Mouse (Mus musculus) C2C12 (cell line): ENCODE results near the gene Ubfd1. TPM values are rescaled to one million over a fixed set of nuclear protein-coding genes. Genes with fewer than 3 reads are reported as not detected.
A peak's percentile ranks its signal among the peaks of the same experiment; 100 is the strongest.

ENCODE experiments used
- H3K27me3 ChIP-seq: one replicate; pipeline ENCODE4 v1.6.1; 2011; ENCODE audit not compliant: control insufficient read depth, insufficient read depth, insufficient read length
- H3K36me3 ChIP-seq: one replicate; pipeline ENCODE4 v1.6.1; 2011; ENCODE audit not compliant: control insufficient read depth, insufficient read depth
- H3K4me3 ChIP-seq: one replicate; pipeline ENCODE4 v1.5.1; 2011; ENCODE audit warnings: mild to moderate bottlenecking, control low read depth; ENCODE audit not compliant: poor library complexity, insufficient read depth, severe bottlenecking
- H3K79me2 ChIP-seq: one replicate; pipeline ENCODE4 v1.6.1; 2011; ENCODE audit not compliant: control insufficient read depth, insufficient read depth
- H3K79me3 ChIP-seq: one replicate; pipeline ENCODE4 v1.6.1; 2011; ENCODE audit warnings: low read depth, control low read depth
- H3ac ChIP-seq: one replicate; pipeline ENCODE3; 2011; ENCODE audit warnings: low read depth; ENCODE audit not compliant: control insufficient read depth, insufficient read length
- CEBPB ChIP-seq: IDR thresholded peaks from one replicate; pipeline ENCODE4 v1.6.1; 2011; ENCODE audit warnings: low read depth, mild to moderate bottlenecking, control low read depth, moderate library complexity
- CTCF ChIP-seq: IDR thresholded peaks from one replicate; pipeline ENCODE4 v1.5.1; 2011; ENCODE audit not compliant: control insufficient read depth, insufficient read depth, insufficient read length
- FOSL1 ChIP-seq: IDR thresholded peaks from one replicate; pipeline ENCODE4 v1.8.0; 2011; ENCODE audit warnings: mild to moderate bottlenecking, low read length; ENCODE audit not compliant: poor library complexity, insufficient read depth, severe bottlenecking
- MAX ChIP-seq: IDR thresholded peaks from one replicate; pipeline ENCODE4 v1.6.1; 2011; ENCODE audit warnings: mild to moderate bottlenecking, control low read depth
- MYOD1 ChIP-seq: IDR thresholded peaks from one replicate; pipeline ENCODE4 v1.6.1; 2011; ENCODE audit warnings: low read depth; ENCODE audit not compliant: control insufficient read depth, insufficient read length
- MYOG ChIP-seq: IDR thresholded peaks from one replicate; pipeline ENCODE4 v1.6.1; 2011; ENCODE audit not compliant: control insufficient read depth, insufficient read length; ENCODE audit errors: extremely low read depth
- USF1 ChIP-seq: IDR thresholded peaks from one replicate; pipeline ENCODE4 v1.6.1; 2011; ENCODE audit warnings: low read depth, mild to moderate bottlenecking, control low read depth, moderate library complexity
- polyA plus RNA-seq: library from polyadenylated mRNA; unstranded; fragments of >200 nt; fragmentation: generic; extraction: Trizol; gene quantifications from one replicate; pipeline ENCODE4 v1.2.1, GENCODE M21; 2012; ENCODE audit warnings: missing spikeins

Gene Ubfd1
- polyA plus RNA-seq, 1 experiment, result 28.4 TPM

DNA sequence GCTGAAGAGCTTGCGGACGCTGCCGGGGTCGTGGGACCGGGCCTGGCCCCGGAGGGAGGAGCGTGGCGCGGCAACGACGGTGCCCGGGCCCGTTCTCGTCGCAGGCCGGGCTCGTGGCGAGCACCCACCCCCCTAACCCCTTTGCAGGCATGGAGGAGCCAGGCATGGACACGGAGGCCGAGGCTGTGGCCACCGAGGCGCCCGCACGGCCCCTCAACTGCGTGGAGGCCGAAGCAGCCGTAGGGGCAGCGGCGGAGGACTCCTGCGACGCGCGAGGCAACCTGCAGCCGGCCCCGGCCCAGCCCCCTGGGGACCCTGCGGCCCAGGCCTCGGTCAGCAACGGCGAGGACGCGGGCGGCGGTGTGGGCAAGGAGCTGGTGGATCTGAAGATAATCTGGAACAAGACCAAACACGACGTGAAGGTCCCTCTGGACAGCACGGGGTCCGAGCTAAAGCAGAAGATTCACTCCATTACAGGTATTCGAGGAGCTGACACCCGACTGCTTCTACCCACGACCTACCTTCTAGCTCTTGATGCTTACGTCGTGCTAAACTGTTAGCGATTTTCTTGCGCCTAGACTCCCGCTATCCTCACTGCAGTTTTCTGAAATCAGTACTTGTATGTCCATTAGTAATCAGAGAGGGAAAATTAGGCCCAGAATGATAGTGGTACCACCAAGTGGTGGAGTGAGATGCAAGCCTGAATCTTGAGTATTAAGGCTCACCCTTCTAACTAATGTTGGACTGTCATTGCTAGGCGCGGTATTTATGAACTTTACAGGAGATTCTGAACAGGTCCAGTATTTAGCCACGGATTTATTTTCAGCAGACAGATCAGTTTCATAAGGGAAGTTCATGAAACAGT is 774 bp downstream of the Ubfd1 start:
- no peaks in the 10 kb centered on the region for H3K27me3 ChIP-seq
- H3K79me3 ChIP-seq, result peaks cover 44% of the 10 kb centered on the region
- TF ChIP-seq MYOG (no peak), USF1 (no peak), CTCF (no peak), MAX (no peak), CEBPB (no peak), FOSL1 (no peak), MYOD1 (no peak)
- H3ac ChIP-seq, result peak overlapping the region; percentile 86
- H3K79me2 ChIP-seq, result peaks cover 74% of the 10 kb centered on the region
- peak overlapping the region; percentile 80 for H3K4me3 ChIP-seq
- peaks cover 41% of the 10 kb centered on the region for H3K36me3 ChIP-seq

DNA sequence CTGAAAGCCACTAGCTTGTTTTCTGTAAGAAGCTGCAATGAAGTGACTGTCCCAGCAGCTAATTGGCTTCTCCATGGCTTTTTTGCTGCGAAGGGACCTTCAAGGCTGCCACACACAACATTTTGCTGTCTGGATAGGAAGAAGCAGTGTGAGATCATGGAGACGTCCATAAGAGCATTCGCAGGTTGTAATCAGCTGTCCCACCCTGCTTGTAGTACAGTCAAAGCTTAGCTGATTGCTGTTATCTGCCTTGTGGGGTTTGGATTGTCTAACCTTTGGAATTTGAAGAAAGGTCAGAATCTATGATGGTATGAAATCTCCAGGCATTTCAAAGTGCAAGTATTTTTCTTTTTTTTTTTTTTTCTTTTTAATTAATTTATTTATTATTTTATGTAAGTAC is 7.4 kb downstream of the Ubfd1 start:
- no peak overlapping the region for H3K4me3 ChIP-seq
- H3ac ChIP-seq, result no peak overlapping the region
- no peaks in the 10 kb centered on the region for H3K27me3 ChIP-seq
- TF ChIP-seq MYOG, result no peak
- peaks cover 43% of the 10 kb centered on the region for H3K79me2 ChIP-seq
- peaks cover 92% of the 10 kb centered on the region for H3K36me3 ChIP-seq
- peaks cover 17% of the 10 kb centered on the region for H3K79me3 ChIP-seq

DNA sequence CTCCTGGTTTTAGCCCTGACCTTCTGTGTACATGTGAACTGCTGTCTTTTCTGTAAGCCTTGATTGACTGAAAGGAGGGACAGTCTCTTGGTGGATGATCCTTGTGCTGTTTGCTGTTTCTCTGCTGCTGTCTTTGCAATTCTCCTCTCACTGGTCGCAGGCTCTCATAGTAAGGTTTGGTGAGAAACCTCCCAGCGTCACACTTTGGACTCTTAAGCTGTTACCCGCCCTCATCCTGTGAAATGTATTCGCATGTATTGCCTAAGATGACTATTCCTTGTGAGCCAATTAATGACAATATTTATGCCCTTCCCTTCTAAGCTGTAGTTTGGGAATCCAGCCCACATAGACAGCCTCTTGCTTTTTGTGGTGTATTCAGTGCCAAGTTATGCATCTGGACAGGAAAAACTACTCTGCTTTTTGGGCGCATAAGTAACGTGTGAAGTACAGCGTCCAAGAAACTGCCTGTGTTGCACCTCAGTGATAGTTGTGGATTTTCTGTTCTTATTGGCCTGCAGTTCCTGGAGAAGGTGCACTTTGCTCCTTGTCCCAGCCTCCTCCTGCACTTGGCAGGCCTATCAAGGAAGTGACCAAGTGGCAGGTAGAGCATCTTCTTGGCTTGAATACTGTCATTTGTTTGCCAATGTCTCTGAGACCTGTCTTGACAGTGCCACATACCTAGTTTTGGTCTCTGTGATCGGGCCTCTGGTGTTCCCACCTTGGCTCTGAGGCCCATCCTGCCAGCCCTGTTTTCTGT is 13.0 kb downstream of the Ubfd1 start:
- Histone ChIP-seq H3K4me3 (no peak overlapping the region), H3K27me3 (no peaks in the 10 kb centered on the region), H3K79me3 (peaks cover 1% of the 10 kb centered on the region), H3K79me2 (no peaks in the 10 kb centered on the region), H3K36me3 (peaks cover 79% of the 10 kb centered on the region), H3ac (no peak overlapping the region)
- TF ChIP-seq USF1, result no peak
- no peak for TF ChIP-seq CTCF
- TF ChIP-seq CEBPB, result no peak

DNA sequence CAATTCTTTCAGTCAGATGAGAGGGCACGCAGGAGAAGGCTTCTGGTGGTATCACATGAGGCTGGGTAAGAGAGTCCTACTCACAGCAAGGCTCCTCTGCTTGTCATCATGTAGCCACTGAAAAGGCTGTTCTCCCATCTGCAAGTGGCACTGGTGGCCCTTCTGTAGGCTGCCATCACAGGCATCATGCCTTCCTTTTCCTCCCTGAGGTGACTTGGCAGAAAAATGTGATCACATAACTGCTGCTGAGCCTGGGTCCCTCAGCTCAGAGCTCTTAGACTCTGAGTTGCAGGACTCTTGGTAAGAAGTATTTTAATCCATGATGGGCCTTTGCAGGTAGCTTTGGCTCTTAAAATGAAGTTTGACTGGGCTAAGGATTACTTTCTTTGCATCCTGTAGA is 14.1 kb downstream of the Ubfd1 start:
- Histone ChIP-seq H3K79me3 (peaks cover 1% of the 10 kb centered on the region), H3K36me3 (peaks cover 76% of the 10 kb centered on the region), H3K79me2 (no peaks in the 10 kb centered on the region), H3K27me3 (no peaks in the 10 kb centered on the region), H3K4me3 (no peak overlapping the region), H3ac (no peak overlapping the region)
- TF ChIP-seq MAX, result no peak
- no peak for TF ChIP-seq MYOD1
- no peak for TF ChIP-seq CEBPB
- no peak for TF ChIP-seq FOSL1
- no peak for TF ChIP-seq CTCF
- TF ChIP-seq USF1, result no peak
- TF ChIP-seq MYOG, result no peak

DNA sequence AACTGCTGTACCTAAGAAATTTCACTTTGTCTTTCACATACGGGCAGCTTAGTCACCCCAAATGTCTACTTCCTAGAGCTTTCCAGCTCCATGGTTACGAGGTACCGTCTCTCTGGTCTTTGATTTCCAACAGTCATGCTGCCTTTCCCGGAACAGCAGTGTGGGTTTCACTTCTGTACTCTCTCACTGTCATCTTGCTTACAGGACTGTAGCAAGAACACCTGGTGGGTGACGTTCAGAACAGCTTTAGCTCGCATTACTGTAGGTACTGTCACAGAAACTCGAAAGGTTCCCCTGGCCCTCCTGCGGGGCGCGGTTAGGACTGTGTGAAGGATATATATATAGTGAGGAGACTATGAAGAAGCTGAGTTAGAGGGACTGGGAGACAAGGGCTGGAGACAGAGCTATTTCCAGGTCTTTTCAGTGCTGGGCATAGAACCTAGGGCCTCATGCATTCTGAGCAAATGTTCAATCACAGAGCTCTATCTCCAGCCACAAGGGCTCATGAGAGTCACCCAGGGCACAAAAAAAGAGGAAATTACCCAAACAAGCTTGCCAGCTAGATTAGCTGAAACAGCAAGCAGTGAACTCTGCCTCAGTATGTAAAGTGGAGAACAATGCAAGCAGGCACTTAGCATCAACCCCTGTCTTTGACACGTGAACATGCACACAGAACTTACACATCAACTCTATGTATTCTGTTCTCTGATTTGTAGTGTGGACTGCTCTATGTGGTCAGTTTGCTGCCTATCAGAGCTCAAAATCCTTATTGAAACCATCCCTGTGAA is 20.4 kb downstream of the Ubfd1 start:
- Histone ChIP-seq H3ac (no peak overlapping the region), H3K79me3 (peaks cover 3% of the 10 kb centered on the region), H3K27me3 (no peaks in the 10 kb centered on the region), H3K36me3 (peaks cover 73% of the 10 kb centered on the region), H3K4me3 (no peak overlapping the region), H3K79me2 (no peaks in the 10 kb centered on the region)
- TF ChIP-seq MAX (no peak), FOSL1 (no peak), CTCF (no peak), USF1 (no peak), CEBPB (no peak), MYOG (no peak), MYOD1 (no peak)
